Mouse (Mus musculus) heart, embryonic 14.5 days (tissue): ENCODE data around the gene Dnajc19. TPM values are rescaled to one million over a fixed set of nuclear protein-coding genes. Genes with fewer than 3 reads are reported as not detected.

Experiments used
- ATAC-seq: fragments of 200-750 bp; cut with Nextera tagmentation; 2 replicates; pipeline ENCODE4 v1.8.0; 2017; ENCODE audit warnings: low read depth, moderate TSS enrichment; ENCODE audit not compliant: insufficient number of reproducible peaks, insufficient read depth, low FRiP score
- H3K27ac ChIP-seq, 2 experiments: fragments of 200-500 bp in 1 of 2; fragments of 300-500 bp in 1 of 2; sonication (generic) in 1 of 2; replicated peaks in 1 of 2; 2 replicates each; pipeline ENCODE4 v1.5.1; 2012 to 2014; ENCODE audit warnings: low read depth in 2 of 2, low read length in 2 of 2, control low read depth in 1 of 2, mild to moderate bottlenecking in 1 of 2, mixed read lengths in 1 of 2; ENCODE audit not compliant: control insufficient read depth in 1 of 2, insufficient read depth in 1 of 2
- H3K27me3 ChIP-seq: fragments of 300-500 bp; sonication (generic); 2 replicates; pipeline ENCODE4 v1.6.1; 2014; ENCODE audit warnings: mild to moderate bottlenecking, low read length, control low read depth; ENCODE audit not compliant: control insufficient read depth, insufficient read depth
- H3K36me3 ChIP-seq: fragments of 300-500 bp; sonication (generic); 2 replicates; pipeline ENCODE4 v1.6.1; 2014; ENCODE audit warnings: mild to moderate bottlenecking, control low read depth, low read length, mixed read lengths; ENCODE audit not compliant: control insufficient read depth, insufficient read depth
- H3K4me1 ChIP-seq, 2 experiments: fragments of 200-500 bp in 1 of 2; fragments of 300-500 bp in 1 of 2; sonication (generic) in 1 of 2; 2 replicates each; pipeline ENCODE4 v1.6.1; 2012 to 2014; ENCODE audit warnings: low read length in 2 of 2, control low read depth in 1 of 2, mixed read lengths in 1 of 2; ENCODE audit not compliant: control insufficient read depth in 2 of 2, insufficient read depth in 2 of 2
- H3K4me2 ChIP-seq: fragments of 300-500 bp; sonication (generic); 2 replicates; pipeline ENCODE4 v1.6.1; 2014; ENCODE audit warnings: mild to moderate bottlenecking, low read length
- H3K4me3 ChIP-seq, 2 experiments: fragments of 200-500 bp in 1 of 2; fragments of 300-500 bp in 1 of 2; sonication (generic) in 1 of 2; 2 replicates each; pipeline ENCODE4 v1.5.1; 2012 to 2014; ENCODE audit warnings: low read length in 2 of 2, mild to moderate bottlenecking in 2 of 2, control low read depth in 1 of 2, low read depth in 1 of 2, moderate library complexity in 1 of 2; ENCODE audit not compliant: control insufficient read depth in 1 of 2, insufficient read depth in 1 of 2
- H3K9ac ChIP-seq: fragments of 300-500 bp; sonication (generic); 2 replicates; pipeline ENCODE4 v1.6.1; 2014; ENCODE audit warnings: mild to moderate bottlenecking, low read length
- H3K9me3 ChIP-seq: fragments of 300-500 bp; sonication (generic); 2 replicates; pipeline ENCODE4 v1.6.1; 2016; ENCODE audit warnings: low read length, control low read depth; ENCODE audit not compliant: control insufficient read depth
- WGBS: fragments of 180-500 bp; shearing (Covaris S2); extraction: QIAGEN DNeasy Blood & Tissue Kit; methylation state at CpG from one replicate; pipeline ENCODE4 v1.1.7; 2014; 5-methylcytosine and 5-hydroxymethylcytosine counted together
- polyA plus RNA-seq: library from polyadenylated mRNA; unstranded; fragments of >200 nt; fragmentation: Nextera tagmentation; extraction: Ambion mirVana; gene quantifications from 2 replicates; pipeline ENCODE4 v1.2.1, GENCODE M21; 2014

Gene Dnajc19
- polyA plus RNA-seq, 1 experiment from 2014 or later = 149 TPM

GRCm38 (mm10) chr3:34028935-34029334 lies 52.2 kb downstream of the Dnajc19 start:
- no peaks in the 10 kb centered on the region for H3K27me3 ChIP-seq
- H3K4me3 ChIP-seq = no peak overlapping the region
- no peak overlapping the region for H3K4me2 ChIP-seq
- H3K4me1 ChIP-seq = peaks cover 2 to 42% of the 10 kb centered on the region in 2 experiments; a peak in 3 of 4 replicates
- no peaks in the 10 kb centered on the region for H3K36me3 ChIP-seq
- no peak overlapping the region for H3K27ac ChIP-seq
- no peaks in the 10 kb centered on the region for H3K9me3 ChIP-seq
- ATAC-seq = no peak
- no peak overlapping the region for H3K9ac ChIP-seq

- Histone ChIP-seq H3K9ac (peak overlapping the region; percentile 100), H3K4me1 (peaks cover 4 to 35% of the 10 kb centered on the region in 2 experiments; a peak in 3 of 4 replicates), H3K36me3 (no peaks in the 10 kb centered on the region), H3K9me3 (no peaks in the 10 kb centered on the region), H3K27ac (no peak overlapping the region), H3K27me3 (no peaks in the 10 kb centered on the region), H3K4me2 (peak overlapping the region; percentile 75), H3K4me3 (peak overlapping the region in 1 of 2 experiments; percentile 95; a peak in 2 of 4 replicates)
- WGBS = 43% methylated on average over 4 of the region's 4 CpGs
- no peak for ATAC-seq
These were observed 59.8 kb downstream of the Dnajc19 start for GRCm38 (mm10) chr3:34021259-34021828.

GRCm38 (mm10) chr3:34020382-34021258 lies 60.5 kb downstream of the Dnajc19 start:
- peak; percentile 14 for ATAC-seq
- Histone ChIP-seq H3K27ac (peak overlapping the region; percentile 57 to 95), H3K9ac (peak overlapping the region; percentile 100), H3K9me3 (no peaks in the 10 kb centered on the region), H3K4me1 (peaks cover 4 to 34% of the 10 kb centered on the region in 2 experiments; a peak in 3 of 4 replicates), H3K27me3 (no peaks in the 10 kb centered on the region), H3K4me3 (peak overlapping the region; percentile 79 to 95), H3K4me2 (peak overlapping the region; percentile 75), H3K36me3 (no peaks in the 10 kb centered on the region)
- under 1% methylated on average over 38 of the region's 70 CpGs for whole genome bisulfite sequencing

GRCm38 (mm10) chr3:34019540-34020381 lies 61.4 kb downstream of the Dnajc19 start, which contains the start of gene Fxr1:
Gene Fxr1 (plus strand): TSS chr3:34019943.
- under 1% methylated on average over 61 of the region's 97 CpGs for WGBS
- H3K4me2 ChIP-seq = peak within 1 kb of the TSS; percentile 78

GRCm38 (mm10) chr3:34008191-34008590 lies 72.9 kb downstream of the Dnajc19 start:
- Histone ChIP-seq H3K9ac (no peak overlapping the region), H3K4me3 (no peak overlapping the region), H3K36me3 (no peaks in the 10 kb centered on the region), H3K27me3 (no peaks in the 10 kb centered on the region), H3K4me2 (no peak overlapping the region), H3K4me1 (peaks cover 0 to 9% of the 10 kb centered on the region in 2 experiments; a peak in 1 of 4 replicates), H3K27ac (peak overlapping the region; percentile 39 to 47; a peak in 2 of 4 replicates), H3K9me3 (no peaks in the 10 kb centered on the region)
- WGBS = 25% methylated on average over 6 of the region's 6 CpGs
- ATAC-seq = peak; percentile 73; the same call in 1 of the 2 replicates

More at GRCm38 (mm10) chr3:34019540-34020381, 61.4 kb downstream of the Dnajc19 start, which contains the start of gene Fxr1:
- peak within 1 kb of the TSS; percentile 100 for H3K9ac ChIP-seq
- peak within 1 kb of the TSS; percentile 90 to 95 for H3K27ac ChIP-seq
- H3K4me1 ChIP-seq = peaks cover 4 to 28% of the 10 kb centered on the region in 2 experiments; a peak in 3 of 4 replicates
- H3K27me3 ChIP-seq = no peaks in the 10 kb centered on the region
- H3K9me3 ChIP-seq = no peaks in the 10 kb centered on the region
- H3K36me3 ChIP-seq = no peaks in the 10 kb centered on the region
- H3K4me3 ChIP-seq = peak within 1 kb of the TSS; percentile 92 to 95
- peak; percentile 95 for ATAC-seq

GRCm38 (mm10) chr3:34007611-34008010 lies 73.5 kb downstream of the Dnajc19 start:
- no peaks in the 10 kb centered on the region for H3K36me3 ChIP-seq
- H3K9ac ChIP-seq = no peak overlapping the region
- no peaks in the 10 kb centered on the region for H3K27me3 ChIP-seq
- H3K4me2 ChIP-seq = no peak overlapping the region
- no peak overlapping the region for H3K4me3 ChIP-seq
- no peaks in the 10 kb centered on the region for H3K9me3 ChIP-seq
- ATAC-seq = no peak
- WGBS = 73% methylated on average over 4 of the region's 4 CpGs
- peak overlapping the region in 1 of 2 experiments; percentile 39; a peak in 1 of 4 replicates for H3K27ac ChIP-seq
- H3K4me1 ChIP-seq = peaks cover 0 to 9% of the 10 kb centered on the region in 2 experiments; a peak in 1 of 4 replicates

GRCm38 (mm10) chr3:34006824-34007223 lies 74.3 kb downstream of the Dnajc19 start:
- WGBS = 77% methylated on average over 3 of the region's 3 CpGs
- Histone ChIP-seq H3K27ac (no peak overlapping the region), H3K9me3 (no peaks in the 10 kb centered on the region), H3K4me3 (no peak overlapping the region), H3K27me3 (no peaks in the 10 kb centered on the region), H3K4me2 (no peak overlapping the region), H3K36me3 (no peaks in the 10 kb centered on the region), H3K4me1 (peaks cover 0 to 9% of the 10 kb centered on the region in 2 experiments; a peak in 1 of 4 replicates), H3K9ac (no peak overlapping the region)
- ATAC-seq = no peak
